Mouse (Mus musculus): ENCODE measurements around the gene Babam2. TPM values are rescaled to one million over a fixed set of nuclear protein-coding genes. Genes with fewer than 3 reads are reported as not detected.

Babam2 gene
- polyA plus RNA-seq, 1 experiment, result 92.8 TPM

DNA sequence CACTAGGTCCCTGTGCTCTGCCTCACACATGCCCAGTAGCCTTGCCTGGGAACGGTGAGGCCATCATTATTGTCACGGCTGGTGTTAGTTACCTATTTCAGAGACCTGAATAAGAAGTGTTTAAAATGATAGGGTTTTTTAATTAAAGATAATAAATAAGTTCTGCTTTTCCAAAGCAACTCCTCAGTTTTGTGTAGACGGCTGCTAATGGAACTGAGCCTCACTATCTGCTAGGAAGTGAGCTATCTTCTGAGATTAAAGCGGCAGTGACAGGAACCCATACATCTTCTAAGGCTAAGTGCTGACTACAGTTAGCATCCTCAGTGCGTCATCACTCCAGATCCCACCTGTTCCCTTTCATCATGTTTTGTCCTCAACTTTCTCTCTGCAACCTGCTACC, 284.6 kb downstream of the Babam2 start:
- H3K9me3 ChIP-seq (replicated peaks; ENCODE audit: control insufficient read depth, insufficient read depth, low read length, poor library complexity, severe bottlenecking), result no peaks in the 10 kb centered on the region
- H3K4me1 ChIP-seq (ENCODE audit: control insufficient read depth, insufficient read depth, low read length), result no peaks in the 10 kb centered on the region
- H3K27me3 ChIP-seq (ENCODE audit: control insufficient read depth, insufficient read depth, low read length, poor library complexity, severe bottlenecking), result no peaks in the 10 kb centered on the region
- H3K9ac ChIP-seq (ENCODE audit: low read depth, poor library complexity, severe bottlenecking), result no peak overlapping the region
- H3K4me3 ChIP-seq (ENCODE audit: low read depth, low read length), result no peak overlapping the region
- H3K27ac ChIP-seq (ENCODE audit: insufficient read depth, low read length), result no peak overlapping the region
- no peaks in the 10 kb centered on the region for H3K36me3 ChIP-seq (ENCODE audit: control insufficient read depth, insufficient read depth, low read length, poor library complexity, severe bottlenecking)
- TF ChIP-seq CTCF (IDR thresholded peaks at IDR 0.05; ENCODE audit: low read depth, low read length) (no peak), EP300 (IDR thresholded peaks at IDR 0.05; ENCODE audit: insufficient read depth, low read depth, low read length) (no peak), POLR2A (IDR thresholded peaks at IDR 0.05; ENCODE audit: insufficient read depth, low read length) (no peak)

DNA sequence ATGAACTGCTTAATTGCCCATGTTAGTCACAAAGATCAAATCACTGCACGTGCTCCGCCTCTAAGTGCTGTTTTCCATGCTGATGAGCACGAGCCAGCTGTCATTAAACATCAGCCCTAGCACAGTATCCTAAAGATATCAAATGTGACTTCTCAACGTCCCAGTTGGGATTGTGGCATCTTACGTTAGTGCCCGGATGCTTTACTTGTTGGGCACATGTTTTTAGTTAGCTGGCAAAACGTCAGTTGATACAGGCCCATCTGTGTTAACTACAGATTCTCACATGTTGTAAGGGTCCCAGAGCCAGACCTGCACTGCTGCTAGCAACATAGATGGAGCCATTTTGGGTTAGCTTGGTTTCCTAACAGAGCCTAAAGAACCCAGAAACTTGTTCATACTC, 285.7 kb downstream of the Babam2 start:
- TF ChIP-seq CTCF (IDR thresholded peaks at IDR 0.05; ENCODE audit: low read depth, low read length) (no peak), EP300 (IDR thresholded peaks at IDR 0.05; ENCODE audit: insufficient read depth, low read depth, low read length) (no peak), POLR2A (IDR thresholded peaks at IDR 0.05; ENCODE audit: insufficient read depth, low read length) (no peak)
- no peak overlapping the region for H3K4me3 ChIP-seq (ENCODE audit: low read depth, low read length)

DNA sequence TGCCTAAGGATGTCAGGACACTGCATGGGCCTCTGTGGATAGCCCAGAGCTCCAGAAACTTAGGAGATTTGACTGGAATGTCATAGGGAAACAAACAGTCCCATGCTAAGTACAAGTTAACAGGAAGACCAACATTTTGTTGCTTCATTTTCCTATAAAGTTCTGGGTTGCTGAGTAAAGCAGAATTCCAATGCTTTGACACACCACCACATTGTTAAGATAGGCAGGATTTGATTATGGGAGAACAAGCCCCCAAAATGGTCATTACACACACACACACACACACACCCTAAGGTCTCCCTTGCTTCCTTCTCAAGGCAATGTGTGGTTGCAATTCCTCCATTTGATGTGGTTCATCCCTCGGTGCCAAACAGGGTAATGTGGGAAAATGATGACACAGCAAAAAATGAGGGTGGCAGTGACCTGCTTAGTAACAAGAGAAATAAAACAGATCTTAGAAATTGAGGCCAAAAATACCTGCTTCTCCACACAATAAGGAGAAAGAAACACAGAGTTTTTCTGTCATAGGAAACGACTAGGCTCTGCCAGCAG, 286.4 kb downstream of the Babam2 start:
- Histone ChIP-seq H3K27me3 (ENCODE audit: control insufficient read depth, insufficient read depth, low read length, poor library complexity, severe bottlenecking) (no peaks in the 10 kb centered on the region), H3K27ac (ENCODE audit: insufficient read depth, low read length) (no peak overlapping the region), H3K4me3 (ENCODE audit: low read depth, low read length) (no peak overlapping the region), H3K4me1 (ENCODE audit: control insufficient read depth, insufficient read depth, low read length) (no peaks in the 10 kb centered on the region), H3K36me3 (ENCODE audit: control insufficient read depth, insufficient read depth, low read length, poor library complexity, severe bottlenecking) (no peaks in the 10 kb centered on the region), H3K9me3 (replicated peaks; ENCODE audit: control insufficient read depth, insufficient read depth, low read length, poor library complexity, severe bottlenecking) (no peaks in the 10 kb centered on the region), H3K9ac (ENCODE audit: low read depth, poor library complexity, severe bottlenecking) (no peak overlapping the region)
- no peak for TF ChIP-seq EP300 (IDR thresholded peaks at IDR 0.05; ENCODE audit: insufficient read depth, low read depth, low read length)
- TF ChIP-seq POLR2A (IDR thresholded peaks at IDR 0.05; ENCODE audit: insufficient read depth, low read length), result no peak
- no peak for TF ChIP-seq CTCF (IDR thresholded peaks at IDR 0.05; ENCODE audit: low read depth, low read length)

More for the DNA sequence above, 285.7 kb downstream of the Babam2 start:
- H3K36me3 ChIP-seq (ENCODE audit: control insufficient read depth, insufficient read depth, low read length, poor library complexity, severe bottlenecking), result no peaks in the 10 kb centered on the region
- no peak overlapping the region for H3K9ac ChIP-seq (ENCODE audit: low read depth, poor library complexity, severe bottlenecking)
- H3K27ac ChIP-seq (ENCODE audit: insufficient read depth, low read length), result no peak overlapping the region
- no peaks in the 10 kb centered on the region for H3K27me3 ChIP-seq (ENCODE audit: control insufficient read depth, insufficient read depth, low read length, poor library complexity, severe bottlenecking)
- H3K4me1 ChIP-seq (ENCODE audit: control insufficient read depth, insufficient read depth, low read length), result no peaks in the 10 kb centered on the region
- no peaks in the 10 kb centered on the region for H3K9me3 ChIP-seq (replicated peaks; ENCODE audit: control insufficient read depth, insufficient read depth, low read length, poor library complexity, severe bottlenecking)

DNA sequence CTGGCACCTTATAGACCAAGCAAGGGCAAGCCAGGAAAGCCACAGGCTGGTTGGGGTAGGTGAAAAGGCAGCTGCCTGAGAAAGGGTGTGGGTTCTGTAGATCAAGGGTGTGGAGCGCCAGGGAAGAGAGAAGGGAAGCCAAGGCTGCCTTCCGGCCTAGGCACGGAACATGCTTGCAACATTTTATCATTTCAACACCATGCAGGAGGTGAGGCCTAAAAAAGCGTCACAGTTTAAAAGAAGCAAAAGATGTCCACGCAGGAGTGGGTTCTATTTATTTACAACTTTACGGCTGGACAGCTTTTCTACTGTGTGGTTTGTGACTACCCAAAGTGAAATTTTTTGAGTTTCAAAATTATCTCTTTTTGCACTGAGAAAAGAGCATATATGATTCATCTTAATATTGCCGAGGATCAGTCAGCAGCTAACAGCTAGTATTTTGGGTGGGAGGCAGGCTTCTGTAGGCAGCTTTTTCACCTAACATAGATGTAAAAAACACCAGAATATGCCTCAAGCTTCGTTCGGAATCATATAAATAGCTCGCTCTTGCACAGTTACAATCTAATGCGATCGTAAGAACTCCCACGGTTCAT, 287.0 kb downstream of the Babam2 start:
- H3K27ac ChIP-seq (ENCODE audit: insufficient read depth, low read length), result no peak overlapping the region
- no peaks in the 10 kb centered on the region for H3K36me3 ChIP-seq (ENCODE audit: control insufficient read depth, insufficient read depth, low read length, poor library complexity, severe bottlenecking)
- TF ChIP-seq POLR2A (IDR thresholded peaks at IDR 0.05; ENCODE audit: insufficient read depth, low read length) (no peak), EP300 (IDR thresholded peaks at IDR 0.05; ENCODE audit: insufficient read depth, low read depth, low read length) (no peak), CTCF (IDR thresholded peaks at IDR 0.05; ENCODE audit: low read depth, low read length) (no peak)
- H3K4me3 ChIP-seq (ENCODE audit: low read depth, low read length), result no peak overlapping the region
- no peaks in the 10 kb centered on the region for H3K9me3 ChIP-seq (replicated peaks; ENCODE audit: control insufficient read depth, insufficient read depth, low read length, poor library complexity, severe bottlenecking)
- H3K27me3 ChIP-seq (ENCODE audit: control insufficient read depth, insufficient read depth, low read length, poor library complexity, severe bottlenecking), result no peaks in the 10 kb centered on the region
- H3K9ac ChIP-seq (ENCODE audit: low read depth, poor library complexity, severe bottlenecking), result no peak overlapping the region
- no peaks in the 10 kb centered on the region for H3K4me1 ChIP-seq (ENCODE audit: control insufficient read depth, insufficient read depth, low read length)

DNA sequence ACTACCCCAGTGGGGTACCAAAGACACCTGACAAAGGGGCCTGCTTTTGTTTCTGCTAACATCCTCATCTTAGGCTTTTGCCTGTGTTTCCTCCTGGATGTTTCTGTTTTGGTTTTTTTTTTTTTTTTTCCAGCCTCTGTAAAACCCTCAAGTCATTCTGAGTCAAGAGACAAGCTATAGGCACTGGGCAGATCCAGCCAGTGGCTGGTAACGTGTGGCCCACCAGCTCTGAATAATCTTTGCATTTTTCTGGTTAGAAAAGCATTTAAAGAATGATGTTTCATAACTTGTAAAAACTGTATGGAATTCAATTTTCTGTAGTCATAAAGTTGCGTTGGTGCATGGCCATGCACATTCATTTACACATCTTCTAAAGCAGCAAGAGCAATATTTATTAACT, 287.5 kb downstream of the Babam2 start:
- no peaks in the 10 kb centered on the region for H3K9me3 ChIP-seq (replicated peaks; ENCODE audit: control insufficient read depth, insufficient read depth, low read length, poor library complexity, severe bottlenecking)
- no peaks in the 10 kb centered on the region for H3K4me1 ChIP-seq (ENCODE audit: control insufficient read depth, insufficient read depth, low read length)
- no peaks in the 10 kb centered on the region for H3K36me3 ChIP-seq (ENCODE audit: control insufficient read depth, insufficient read depth, low read length, poor library complexity, severe bottlenecking)
- H3K27me3 ChIP-seq (ENCODE audit: control insufficient read depth, insufficient read depth, low read length, poor library complexity, severe bottlenecking), result no peaks in the 10 kb centered on the region
- H3K27ac ChIP-seq (ENCODE audit: insufficient read depth, low read length), result no peak overlapping the region
- TF ChIP-seq CTCF (IDR thresholded peaks at IDR 0.05; ENCODE audit: low read depth, low read length) (no peak), POLR2A (IDR thresholded peaks at IDR 0.05; ENCODE audit: insufficient read depth, low read length) (no peak), EP300 (IDR thresholded peaks at IDR 0.05; ENCODE audit: insufficient read depth, low read depth, low read length) (no peak)
- H3K4me3 ChIP-seq (ENCODE audit: low read depth, low read length), result no peak overlapping the region
- no peak overlapping the region for H3K9ac ChIP-seq (ENCODE audit: low read depth, poor library complexity, severe bottlenecking)

DNA sequence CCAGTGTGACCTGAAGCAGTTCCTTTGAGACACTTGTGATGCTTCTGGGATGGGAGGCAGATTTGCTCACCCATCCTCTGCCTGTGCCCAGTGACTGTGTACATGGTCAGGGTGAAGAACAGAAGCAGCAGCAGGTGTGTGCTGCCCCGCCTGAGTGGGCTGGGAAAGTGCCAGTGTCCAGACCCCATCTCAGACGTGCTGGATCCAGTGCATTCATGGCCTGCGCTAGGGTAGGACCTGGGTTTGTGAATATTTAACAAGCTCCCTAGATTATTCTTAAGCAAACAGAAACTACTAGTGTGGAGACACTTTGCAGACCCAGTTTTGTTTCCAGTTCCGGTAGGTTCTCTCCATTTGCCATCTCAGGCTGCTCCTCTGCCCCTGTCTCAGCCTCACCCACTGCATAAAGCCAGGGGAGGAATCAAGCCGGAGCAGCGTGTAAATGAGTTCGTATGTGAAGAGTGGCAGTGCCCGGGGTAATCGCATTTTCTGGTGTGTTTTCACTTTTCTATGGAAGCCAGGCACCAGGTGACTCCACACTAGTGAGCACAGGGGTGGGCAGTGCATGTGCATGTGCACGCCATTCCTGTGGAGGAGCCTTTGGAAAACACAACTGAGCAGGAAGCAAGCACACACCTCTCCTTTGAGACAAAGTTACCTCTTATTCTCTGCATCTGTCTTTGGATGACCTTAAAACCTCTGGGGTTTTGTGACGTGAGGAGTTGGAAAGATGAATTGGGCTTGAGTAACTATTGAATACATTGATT, 290.2 kb downstream of the Babam2 start:
- H3K9me3 ChIP-seq (replicated peaks; ENCODE audit: control insufficient read depth, insufficient read depth, low read length, poor library complexity, severe bottlenecking), result no peaks in the 10 kb centered on the region
- H3K4me1 ChIP-seq (ENCODE audit: control insufficient read depth, insufficient read depth, low read length), result no peaks in the 10 kb centered on the region
- H3K36me3 ChIP-seq (ENCODE audit: control insufficient read depth, insufficient read depth, low read length, poor library complexity, severe bottlenecking), result no peaks in the 10 kb centered on the region
- no peak overlapping the region for H3K9ac ChIP-seq (ENCODE audit: low read depth, poor library complexity, severe bottlenecking)
- no peak overlapping the region for H3K4me3 ChIP-seq (ENCODE audit: low read depth, low read length)
- TF ChIP-seq EP300 (IDR thresholded peaks at IDR 0.05; ENCODE audit: insufficient read depth, low read depth, low read length), result no peak
- no peaks in the 10 kb centered on the region for H3K27me3 ChIP-seq (ENCODE audit: control insufficient read depth, insufficient read depth, low read length, poor library complexity, severe bottlenecking)
- no peak overlapping the region for H3K27ac ChIP-seq (ENCODE audit: insufficient read depth, low read length)
